28 mouse cellular contexts compared by ENCODE assay signal in genomic region chr12:110661746-110662145, GRCm38 (mm10). TPM values are rescaled to one million over a fixed set of nuclear protein-coding genes. Genes with fewer than 3 reads are reported as not detected.
"Had no signal": no experiment of that assay in that cellular context is flagged by ENCODE, and none has a peak within 500 bp of the region (broad histone marks: within the 10 kb centered on the region; RNA-seq: fewer than 3 reads in every experiment).

No protein-coding gene starts in this region.

- DNase-seq: kidney, postnatal 14 days; kidney, postnatal 4 days; left cerebral cortex, postnatal 4 days; liver, postnatal 0 days; lung, embryonic 14.5 days; right cerebral cortex, adult 18-20 months; right cerebral cortex, postnatal 14 days; right cerebral cortex, postnatal 4 days; thymus, adult 2 months; thymus, postnatal 14 days had no signal

- H3K4me3 ChIP-seq: limb, embryonic 12.5 days; limb, embryonic 15.5 days; midbrain, embryonic 12.5 days; midbrain, embryonic 15.5 days; neural tube, embryonic 12.5 days; neural tube, embryonic 15.5 days had no signal

- ATAC-seq: liver, postnatal 0 days; lung, postnatal 0 days; midbrain, embryonic 15.5 days had no signal

- H3K27me3 ChIP-seq: limb, embryonic 12.5 days; limb, embryonic 15.5 days; midbrain, embryonic 12.5 days; midbrain, embryonic 15.5 days; neural tube, embryonic 12.5 days; neural tube, embryonic 15.5 days had no signal

- H3K27ac ChIP-seq: limb, embryonic 12.5 days; limb, embryonic 15.5 days; liver, embryonic 14.5 days; macrophage; midbrain, embryonic 12.5 days; midbrain, embryonic 15.5 days; neural tube, embryonic 12.5 days; neural tube, embryonic 15.5 days; stomach, postnatal 0 days had no signal

- H3K4me1 ChIP-seq: limb, embryonic 12.5 days; limb, embryonic 15.5 days; midbrain, embryonic 12.5 days; midbrain, embryonic 15.5 days; neural tube, embryonic 12.5 days; neural tube, embryonic 15.5 days had no signal

RNA-seq across cellular contexts. Expression of gene 1700001K19Rik, which starts 20.7 kb away (rescaled TPM):
- total RNA-seq: layer of hippocampus, adult 18-20 months; layer of hippocampus, postnatal 14 days; left cerebral cortex, adult 8-10 months; left cerebral cortex, postnatal 14 days; left cerebral cortex, postnatal 4 days; megakaryocyte, adult 5-6 weeks had no signal
- polyA plus RNA-seq: kidney, embryonic 16.5 days; limb, embryonic 12.5 days; liver, embryonic 11.5 days; liver, embryonic 14.5 days; liver, postnatal 0 days; lung, embryonic 14.5 days; lung, postnatal 0 days; macrophage; midbrain, embryonic 12.5 days; midbrain, embryonic 15.5 days; neural tube, embryonic 12.5 days; stomach, embryonic 14.5 days; stomach, postnatal 0 days had no signal
